ENCODE assay signal across 22 mouse cellular contexts in the genomic region with DNA sequence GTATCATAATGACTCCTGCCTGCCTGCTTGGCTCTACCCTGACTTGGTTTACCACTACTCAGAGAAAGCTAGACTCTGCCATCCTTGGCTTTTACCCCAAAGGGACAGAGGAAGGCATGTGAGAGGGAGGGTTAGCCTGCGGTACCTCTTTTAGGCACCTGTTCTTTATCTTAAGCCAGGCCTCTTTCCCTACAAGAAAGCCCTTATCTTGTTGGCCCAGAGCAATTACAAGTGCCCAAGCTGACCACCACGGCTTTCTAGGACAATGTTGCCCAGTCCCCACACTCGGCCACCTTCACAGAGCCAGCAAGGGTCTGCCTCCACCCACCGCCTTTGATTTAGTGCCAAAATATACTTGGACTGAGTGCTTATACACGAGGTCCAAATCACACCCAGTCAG. TPM values are rescaled to one million over a fixed set of nuclear protein-coding genes. Genes with fewer than 3 reads are reported as not detected.
DNase-seq lines count a peak whose midpoint lies in the region; ATAC-seq and TF ChIP-seq lines count a peak whose summit lies in the region.
"Had no signal": no experiment of that assay in that cellular context is flagged by ENCODE, and none has a peak within 500 bp of the region (broad histone marks: within the 10 kb centered on the region; RNA-seq: fewer than 3 reads in every experiment).

No protein-coding gene starts in this region.

- peak overlapping the region; percentile 36 for H3K4me3 ChIP-seq in erythroblast, embryonic 14.5 days (replicated peaks)
- no peak overlapping the region for H3K4me3 ChIP-seq in MEL (ENCODE audit: control insufficient read depth in 1 of 2, insufficient read depth in 1 of 2, low read depth in 2 of 2, low read length in 2 of 2)
- H3K4me3 ChIP-seq in liver, embryonic 12.5 days: no peak overlapping the region
- no peak overlapping the region for H3K4me3 ChIP-seq in liver, embryonic 16.5 days (ENCODE audit: low read depth, low read length)
- H3K4me3 ChIP-seq: embryonic facial prominence, embryonic 10.5 days; forebrain, embryonic 12.5 days; heart, adult 2 months; hindbrain, embryonic 13.5 days had no signal

- 36% methylated on average over 5 of the region's 5 CpGs for WGBS in liver, embryonic 12.5 days (ENCODE audit: insufficient replicate concordance)
- WGBS in liver, embryonic 16.5 days (ENCODE audit: insufficient replicate concordance): 38% methylated on average over 5 of the region's 5 CpGs

- H3K9ac ChIP-seq in MEL (ENCODE audit: control insufficient read depth, low read depth, low read length, poor library complexity, severe bottlenecking): no peak overlapping the region
- H3K9ac ChIP-seq in liver, embryonic 12.5 days: peak overlapping the region; percentile 90
- H3K9ac ChIP-seq in liver, embryonic 16.5 days (ENCODE audit: low read depth, low read length): peak overlapping the region; percentile 22; the same call in 1 of the 2 replicates
- H3K9ac ChIP-seq: forebrain, embryonic 12.5 days; hindbrain, embryonic 13.5 days had no signal

- DNase-seq in MEL (ENCODE audit: low read depth, low spot score): peak; percentile 9
- no peak for DNase-seq in kidney, postnatal 25 days
- DNase-seq in kidney, adult 9 months: no peak
- DNase-seq: adrenal gland, postnatal 14 days; B cell, adult 2 months; cerebellum, adult 18-20 months; cerebellum, adult 9-11 months; cerebellum, postnatal 36 days; gastrocnemius, postnatal 10 days; heart, adult 2 months; heart, postnatal 10 days; heart, postnatal 4 days had no signal

- peak overlapping the region; percentile 86; the same call in 1 of the 2 replicates for H3K27ac ChIP-seq in MEL (ENCODE audit: control insufficient read depth, low read depth, low read length)
- H3K27ac ChIP-seq in liver, embryonic 12.5 days: peak overlapping the region; percentile 99
- peak overlapping the region; percentile 75 for H3K27ac ChIP-seq in liver, embryonic 16.5 days (ENCODE audit: low read length)
- H3K27ac ChIP-seq: embryonic facial prominence, embryonic 10.5 days; forebrain, embryonic 12.5 days; heart, adult 2 months; hindbrain, embryonic 13.5 days had no signal

- peaks cover 73% of the 10 kb centered on the region for H3K4me1 ChIP-seq in erythroblast, embryonic 14.5 days (ENCODE audit: control insufficient read depth)
- H3K4me1 ChIP-seq in MEL (ENCODE audit: control insufficient read depth in 1 of 2, insufficient read depth in 2 of 2, low read length in 2 of 2): peaks cover 13 to 39% of the 10 kb centered on the region in 2 experiments
- H3K4me1 ChIP-seq in liver, embryonic 12.5 days: peaks cover 66% of the 10 kb centered on the region
- peaks cover 37% of the 10 kb centered on the region for H3K4me1 ChIP-seq in liver, embryonic 16.5 days (ENCODE audit: control insufficient read depth, low read depth, low read length)

- no peak for ATAC-seq in erythroblast, adult 5-6 weeks (replicated peaks; ENCODE audit: low FRiP score, poor library complexity, severe bottlenecking)
- no peak for ATAC-seq in liver, embryonic 12.5 days
- no peak for ATAC-seq in liver, embryonic 16.5 days (ENCODE audit: low read depth)
- ATAC-seq: CD4-positive, CD25-positive, alpha-beta regulatory T cell, adult 4 months; forebrain, embryonic 16.5 days had no signal

- no peak; a peak in 1 of 4 replicates for TF ChIP-seq EP300 in MEL (IDR thresholded peaks at IDR 0.05; ENCODE audit: low read depth in 1 of 2, low read length in 2 of 2)

- peaks cover 5% of the 10 kb centered on the region for H3K9me3 ChIP-seq in erythroblast, embryonic 14.5 days (ENCODE audit: control insufficient read depth, low read length)
- no peaks in the 10 kb centered on the region for H3K9me3 ChIP-seq in MEL (replicated peaks; ENCODE audit: insufficient read depth, low read length)
- 0 out of 2 replicates have a peak, but pooled peaks cover 5% of the 10 kb centered on the region for H3K9me3 ChIP-seq in liver, embryonic 12.5 days (replicated peaks)
- no peaks in the 10 kb centered on the region for H3K9me3 ChIP-seq in liver, embryonic 16.5 days (replicated peaks; ENCODE audit: control insufficient read depth, low read length)
- H3K9me3 ChIP-seq: embryonic facial prominence, embryonic 10.5 days; forebrain, embryonic 12.5 days; G1E; hindbrain, embryonic 13.5 days had no signal

- H3K4me2 ChIP-seq in liver, embryonic 12.5 days: peak overlapping the region; percentile 97
- H3K4me2 ChIP-seq in liver, embryonic 16.5 days (ENCODE audit: low read depth, low read length): peak overlapping the region; percentile 56
- H3K4me2 ChIP-seq: forebrain, embryonic 12.5 days; hindbrain, embryonic 13.5 days had no signal

- TF ChIP-seq RAD21 in MEL (IDR thresholded peaks at IDR 0.05; ENCODE audit: low read depth, low read length): no peak

- peaks cover 34% of the 10 kb centered on the region for H3K36me3 ChIP-seq in erythroblast, embryonic 14.5 days (ENCODE audit: control insufficient read depth)
- peaks cover 0 to 32% of the 10 kb centered on the region in 2 experiments; a peak in 2 of 4 replicates for H3K36me3 ChIP-seq in MEL (ENCODE audit: control insufficient read depth in 1 of 2, insufficient read depth in 2 of 2, low read length in 2 of 2)
- H3K36me3 ChIP-seq in liver, embryonic 12.5 days: no peaks in the 10 kb centered on the region
- H3K36me3 ChIP-seq in liver, embryonic 16.5 days (ENCODE audit: control insufficient read depth, insufficient read depth): no peaks in the 10 kb centered on the region
- H3K36me3 ChIP-seq: embryonic facial prominence, embryonic 10.5 days; forebrain, embryonic 12.5 days; hindbrain, embryonic 13.5 days had no signal

- no peaks in the 10 kb centered on the region for H3K27me3 ChIP-seq in erythroblast, embryonic 14.5 days (ENCODE audit: control insufficient read depth)
- H3K27me3 ChIP-seq in MEL (ENCODE audit: control insufficient read depth in 1 of 2, insufficient read depth in 2 of 2, low read length in 2 of 2): no peaks in the 10 kb centered on the region
- no peaks in the 10 kb centered on the region for H3K27me3 ChIP-seq in liver, embryonic 12.5 days (replicated peaks)
- H3K27me3 ChIP-seq in liver, embryonic 16.5 days (ENCODE audit: control insufficient read depth, insufficient read depth, low read depth, low read length): no peaks in the 10 kb centered on the region
- H3K27me3 ChIP-seq: forebrain, embryonic 12.5 days; hindbrain, embryonic 13.5 days had no signal

- no peak for TF ChIP-seq CTCF in MEL (IDR thresholded peaks at IDR 0.05 in 2 of 3, conservative IDR thresholded peaks at IDR 0.05 in 1 of 3; ENCODE audit: control insufficient read depth in 1 of 3, insufficient read depth in 1 of 3, low read depth in 2 of 3, low read length in 3 of 3, poor library complexity in 1 of 3, severe bottlenecking in 1 of 3)

- TF ChIP-seq POLR2A in MEL (IDR thresholded peaks at IDR 0.05; ENCODE audit: control insufficient read depth in 1 of 2, insufficient read depth in 1 of 2, low read depth in 1 of 2, low read length in 2 of 2, poor library complexity in 1 of 2): no peak

- H3K79me2 ChIP-seq in MEL (ENCODE audit: control insufficient read depth, insufficient read depth, low read length, poor library complexity): peaks cover 16% of the 10 kb centered on the region

TF ChIP-seq in MEL, 35 proteins besides CTCF, POLR2A, EP300 and RAD21:
- TF ChIP-seq SIN3A (IDR thresholded peaks at IDR 0.05; ENCODE audit: low read length) (no peak), MAZ (IDR thresholded peaks at IDR 0.05; ENCODE audit: low read depth, low read length) (no peak), ETS1 (IDR thresholded peaks at IDR 0.05; ENCODE audit: low read depth, low read length) (no peak), POLR2AphosphoS5 (IDR thresholded peaks at IDR 0.05; ENCODE audit: borderline replicate concordance, low read depth, low read length) (no peak), USF2 (IDR thresholded peaks at IDR 0.05; ENCODE audit: borderline replicate concordance in 1 of 2, insufficient read depth in 1 of 2, low read depth in 1 of 2, low read length in 2 of 2) (no peak), TBP (IDR thresholded peaks at IDR 0.05; ENCODE audit: low read depth, low read length) (no peak), RCOR1 (IDR thresholded peaks at IDR 0.05; ENCODE audit: low read depth, low read length) (no peak), ZKSCAN1 (IDR thresholded peaks at IDR 0.05; ENCODE audit: low read depth, low read length) (no peak), ZMIZ1 (IDR thresholded peaks at IDR 0.05; ENCODE audit: low read depth, low read length) (no peak), TCF12 (IDR thresholded peaks at IDR 0.05; ENCODE audit: low read depth, low read length) (peak; percentile 73), ZC3H11A (IDR thresholded peaks at IDR 0.05; ENCODE audit: low read depth, low read length) (no peak), TAL1 (IDR thresholded peaks at IDR 0.05; ENCODE audit: low read length) (peak; percentile 66)

RNA-seq across cellular contexts. Expression of a gene that starts 34.6 kb away (rescaled TPM):
- 47.9 and 53.6 TPM in 2 replicates for polyA plus RNA-seq in erythroblast, embryonic 14.5 days (2012)
- total RNA-seq in erythroblast, adult 5-6 weeks (2015; ENCODE audit: low replicate concordance): 35.5 and 52.0 TPM in 2 replicates
- total RNA-seq in erythroblast, adult 5-6 weeks (2017; ENCODE audit: low replicate concordance): 105 and 158 TPM in 2 replicates
- 441 and 515 TPM in 2 replicates for total RNA-seq in MEL (2012; rRNA removed)
- polyA plus RNA-seq in MEL (2012; ENCODE audit: insufficient read depth in 1 of 2, insufficient read length in 2 of 2, low read depth in 1 of 2, low replicate concordance in 2 of 2, missing spikeins in 1 of 2): 100 to 1,000 TPM; 192 to 740 TPM
- polyA plus RNA-seq in liver, embryonic 12.5 days (2016; fragmentation: Nextera tagmentation; extraction: Ambion mirVana): 130 and 131 TPM in 2 replicates
- polyA plus RNA-seq in liver, embryonic 16.5 days (2015; fragmentation: Nextera tagmentation; extraction: Ambion mirVana): 94.2 and 98.9 TPM in 2 replicates
